ENCODE assay signal across 17 mouse cellular contexts in genomic region chr14:22494290-22494689, GRCm38 (mm10).
A peak's percentile ranks its signal among the peaks of the same experiment; 100 is the strongest.
DNase-seq lines count a peak whose midpoint lies in the region; ATAC-seq lines count a peak whose summit lies in the region.
"Had no signal": no experiment of that assay in that cellular context is flagged by ENCODE, and none has a peak within 500 bp of the region (broad histone marks: within the 10 kb centered on the region; RNA-seq: fewer than 3 reads in every experiment).

No protein-coding gene starts in this region.

- H3K9ac ChIP-seq in neural tube, embryonic 12.5 days: no peak overlapping the region
- H3K9ac ChIP-seq in neural tube, embryonic 15.5 days (replicated peaks): no peak overlapping the region
- H3K9ac ChIP-seq in hindbrain, embryonic 12.5 days: no peak overlapping the region
- no peak overlapping the region for H3K9ac ChIP-seq in midbrain, embryonic 14.5 days (replicated peaks; ENCODE audit: low read length)
- H3K9ac ChIP-seq: embryonic facial prominence, embryonic 12.5 days; liver, embryonic 13.5 days; lung, embryonic 15.5 days had no signal

- peak; percentile 52 for DNase-seq in midbrain, embryonic 14.5 days
- no peak for DNase-seq in heart, adult 9 months (ENCODE audit: low spot score in 2 of 2)
- no peak for DNase-seq in kidney, adult 18-20 months
- no peak for DNase-seq in liver
- DNase-seq: cerebellum, adult 18-20 months; cerebellum, postnatal 36 days; gastrocnemius, postnatal 25 days; heart, postnatal 14 days; liver, embryonic 13.5 days; right cerebral cortex, postnatal 14 days had no signal

- peak; percentile 41; the same call in 1 of the 2 replicates for ATAC-seq in neural tube, embryonic 12.5 days (ENCODE audit: low FRiP score, low read depth)
- ATAC-seq in neural tube, embryonic 15.5 days (ENCODE audit: low FRiP score): no peak
- 0 out of 2 replicates have a peak, but pooled peaks have one; percentile 38 for ATAC-seq in hindbrain, embryonic 12.5 days (ENCODE audit: low FRiP score)
- ATAC-seq in midbrain, embryonic 14.5 days (ENCODE audit: low FRiP score, low TSS enrichment): no peak

- no peak overlapping the region for H3K4me2 ChIP-seq in neural tube, embryonic 12.5 days (replicated peaks)
- no peak overlapping the region for H3K4me2 ChIP-seq in neural tube, embryonic 15.5 days
- no peak overlapping the region for H3K4me2 ChIP-seq in hindbrain, embryonic 12.5 days (replicated peaks)
- no peak overlapping the region for H3K4me2 ChIP-seq in midbrain, embryonic 14.5 days (ENCODE audit: low read length)
- H3K4me2 ChIP-seq: embryonic facial prominence, embryonic 12.5 days; heart, embryonic 11.5 days; liver, embryonic 13.5 days; lung, embryonic 15.5 days had no signal

- H3K4me3 ChIP-seq in neural tube, embryonic 12.5 days: no peak overlapping the region
- H3K4me3 ChIP-seq in neural tube, embryonic 15.5 days (replicated peaks): no peak overlapping the region
- H3K4me3 ChIP-seq in hindbrain, embryonic 12.5 days: no peak overlapping the region
- no peak overlapping the region for H3K4me3 ChIP-seq in midbrain, embryonic 14.5 days (replicated peaks; ENCODE audit: low read depth, low read length)
- H3K4me3 ChIP-seq: embryonic facial prominence, embryonic 12.5 days; layer of hippocampus, adult 2 months; liver, embryonic 13.5 days; lung, embryonic 15.5 days had no signal

- H3K36me3 ChIP-seq in neural tube, embryonic 12.5 days: no peaks in the 10 kb centered on the region
- H3K36me3 ChIP-seq in neural tube, embryonic 15.5 days: no peaks in the 10 kb centered on the region
- H3K36me3 ChIP-seq in hindbrain, embryonic 12.5 days: no peaks in the 10 kb centered on the region
- H3K36me3 ChIP-seq in midbrain, embryonic 14.5 days (ENCODE audit: control insufficient read depth, insufficient read depth, low read length): no peaks in the 10 kb centered on the region
- H3K36me3 ChIP-seq: embryonic facial prominence, embryonic 12.5 days; liver, embryonic 13.5 days; lung, embryonic 15.5 days had no signal

- H3K27ac ChIP-seq in neural tube, embryonic 12.5 days: no peak overlapping the region
- H3K27ac ChIP-seq in neural tube, embryonic 15.5 days (replicated peaks): no peak overlapping the region
- peak overlapping the region; percentile 79 for H3K27ac ChIP-seq in hindbrain, embryonic 12.5 days
- no peak overlapping the region for H3K27ac ChIP-seq in midbrain, embryonic 14.5 days (replicated peaks; ENCODE audit: low read depth, low read length)
- H3K27ac ChIP-seq: embryonic facial prominence, embryonic 12.5 days; layer of hippocampus, adult 2 months; liver, embryonic 13.5 days; lung, embryonic 15.5 days had no signal

- H3K27me3 ChIP-seq in neural tube, embryonic 12.5 days (replicated peaks): no peaks in the 10 kb centered on the region
- no peaks in the 10 kb centered on the region for H3K27me3 ChIP-seq in neural tube, embryonic 15.5 days (replicated peaks)
- H3K27me3 ChIP-seq in hindbrain, embryonic 12.5 days: no peaks in the 10 kb centered on the region
- no peaks in the 10 kb centered on the region for H3K27me3 ChIP-seq in midbrain, embryonic 14.5 days (ENCODE audit: control insufficient read depth, insufficient read depth, low read length)
- H3K27me3 ChIP-seq: embryonic facial prominence, embryonic 12.5 days; liver, embryonic 13.5 days; lung, embryonic 15.5 days had no signal

- H3K9me3 ChIP-seq in neural tube, embryonic 12.5 days: no peaks in the 10 kb centered on the region
- no peaks in the 10 kb centered on the region for H3K9me3 ChIP-seq in neural tube, embryonic 15.5 days (replicated peaks)
- no peaks in the 10 kb centered on the region for H3K9me3 ChIP-seq in hindbrain, embryonic 12.5 days (replicated peaks)
- no peaks in the 10 kb centered on the region for H3K9me3 ChIP-seq in midbrain, embryonic 14.5 days (ENCODE audit: control insufficient read depth, low read length)
- H3K9me3 ChIP-seq: embryonic facial prominence, embryonic 12.5 days; liver, embryonic 13.5 days; lung, embryonic 15.5 days had no signal

- peaks cover 11% of the 10 kb centered on the region for H3K4me1 ChIP-seq in neural tube, embryonic 12.5 days
- H3K4me1 ChIP-seq in neural tube, embryonic 15.5 days: peaks cover 6% of the 10 kb centered on the region
- peaks cover 12% of the 10 kb centered on the region for H3K4me1 ChIP-seq in hindbrain, embryonic 12.5 days
- H3K4me1 ChIP-seq in midbrain, embryonic 14.5 days (ENCODE audit: control insufficient read depth, insufficient read depth, low read length): peaks cover 8% of the 10 kb centered on the region; the same call in 1 of the 2 replicates
- H3K4me1 ChIP-seq: embryonic facial prominence, embryonic 12.5 days; liver, embryonic 13.5 days; lung, embryonic 15.5 days had no signal

Comparison
In these comparisons a context has a peak if more than half of its experiments do, and no peak if none do; other contexts are left out.
1. ATAC-seq: peak in neural tube, embryonic 12.5 days (single experiment) and hindbrain, embryonic 12.5 days (single experiment); none in neural tube, embryonic 15.5 days (single experiment) and midbrain, embryonic 14.5 days (single experiment).